Mouse (Mus musculus) left cerebral cortex, postnatal 10 days (tissue): ENCODE results near the gene Ccnb1. TPM values are rescaled to one million over a fixed set of nuclear protein-coding genes. Genes with fewer than 3 reads are reported as not detected.

Experiments
- total RNA-seq, 2 experiments: library from RNA; stranded (reverse); gene quantifications; 2 replicates each; pipeline ENCODE4 v1.2.3; 2021

Ccnb1 gene
- total RNA-seq, 2 experiments from 2014 or later = 3.9 to 6.5 TPM

Other genes with a start within 250 kb of the Ccnb1 start
- gene Ocln, start 233.9 kb downstream of the Ccnb1 start, total RNA-seq = 1 to 10 TPM; 9.5 to 9.6 TPM
- 1 to 10 TPM; 1.2 to 2.6 TPM for gene Marveld2, start 169.6 kb downstream of the Ccnb1 start, total RNA-seq
- 100 to 1,000 TPM; 110 to 115 TPM for gene Ak6, start 135.6 kb downstream of the Ccnb1 start, total RNA-seq
- gene Rad17, start 135.5 kb downstream of the Ccnb1 start, total RNA-seq = 10 to 100 TPM; 13.0 to 13.3 TPM
- 10 to 100 TPM; 23.2 to 29.3 TPM for gene Taf9, start 135.0 kb downstream of the Ccnb1 start, total RNA-seq
- gene Ccdc125, start 116.9 kb downstream of the Ccnb1 start, total RNA-seq = under 1 TPM; 0.47 to 0.79 TPM
- 10 to 100 TPM; 33.6 to 37.3 TPM for gene Cdk7, start 55.6 kb downstream of the Ccnb1 start, total RNA-seq
- 10 to 100 TPM; 65.3 to 65.6 TPM for gene Mrps36, start 41.9 kb downstream of the Ccnb1 start, total RNA-seq
- 1 to 10 TPM; 1.8 to 3.1 TPM for gene Cenph, start 10.7 kb downstream of the Ccnb1 start, total RNA-seq
- 10 to 100 TPM; 40.1 to 42.8 TPM for gene Slc30a5, start 46.9 kb upstream of the Ccnb1 start, total RNA-seq